Mouse (Mus musculus): ENCODE results near the gene Astl.

- no peak for TF ChIP-seq CTCF (IDR thresholded peaks at IDR 0.05; ENCODE audit: insufficient read depth, low read length)
- TF ChIP-seq POLR2A (IDR thresholded peaks at IDR 0.05; ENCODE audit: borderline replicate concordance, extremely low read depth, low read depth, low read length): peak; percentile 80
These were observed 2.5 kb upstream of the Astl start, which contains the start of gene Dusp2 for GRCm38 (mm10) chr2:127335767-127336496.

All from lung, adult 2 months (tissue).